In the genomic region with DNA sequence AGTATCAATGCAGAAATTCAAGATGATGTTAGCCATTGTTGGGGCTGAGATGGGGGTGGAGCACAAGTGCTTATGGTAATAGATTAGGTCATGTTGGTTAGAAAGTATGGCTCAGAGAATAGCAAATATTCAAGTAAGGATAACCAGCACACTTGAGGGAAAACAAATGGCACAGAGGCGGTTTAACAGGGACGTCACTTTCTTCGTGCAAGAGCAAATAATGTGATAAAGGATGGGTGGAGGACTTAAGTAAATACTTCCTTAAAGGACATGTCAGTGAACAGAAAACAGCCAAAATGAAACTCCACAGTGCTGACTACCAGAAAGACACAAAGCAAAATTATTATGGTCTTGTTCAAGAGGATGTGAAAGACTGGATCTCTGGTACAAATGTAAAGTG, we compare ENCODE assay signal across 27 mouse cellular contexts.
"Had no signal": no experiment of that assay in that cellular context is flagged by ENCODE, and none has a peak within 500 bp of the region (broad histone marks: within the 10 kb centered on the region; RNA-seq: fewer than 3 reads in every experiment).

No protein-coding gene starts in this region.

- ATAC-seq: forebrain, embryonic 15.5 days; forebrain, postnatal 0 days; hindbrain, postnatal 0 days; liver, embryonic 12.5 days had no signal

- H3K27ac ChIP-seq: forebrain, embryonic 15.5 days; heart, embryonic 13.5 days; heart, embryonic 15.5 days; hindbrain, embryonic 12.5 days; hindbrain, embryonic 15.5 days; hindbrain, postnatal 0 days; kidney, embryonic 15.5 days; kidney, postnatal 0 days; layer of hippocampus, adult 2 months; left cerebral cortex, adult 2 months; limb, embryonic 10.5 days; limb, embryonic 12.5 days; liver, embryonic 12.5 days; liver, embryonic 14.5 days had no signal

- H3K9me3 ChIP-seq: forebrain, embryonic 15.5 days; heart, embryonic 13.5 days; heart, embryonic 15.5 days; hindbrain, embryonic 12.5 days; hindbrain, embryonic 15.5 days; kidney, embryonic 15.5 days; limb, embryonic 10.5 days; limb, embryonic 12.5 days; liver, embryonic 12.5 days had no signal

- DNase-seq: forebrain, postnatal 0 days; gastrocnemius, postnatal 14 days; gastrocnemius, postnatal 36 days; heart, adult 18-20 months; heart, postnatal 14 days; heart, postnatal 36 days; kidney, adult 11 months; kidney, adult 2 months; kidney, adult 9 months; kidney, postnatal 14 days; kidney, postnatal 36 days; liver had no signal

- H3K36me3 ChIP-seq: forebrain, embryonic 15.5 days; heart, embryonic 13.5 days; heart, embryonic 15.5 days; hindbrain, embryonic 12.5 days; hindbrain, embryonic 15.5 days; kidney, embryonic 15.5 days; liver, embryonic 12.5 days had no signal

- H3K27me3 ChIP-seq: forebrain, embryonic 15.5 days; heart, embryonic 13.5 days; heart, embryonic 15.5 days; hindbrain, embryonic 12.5 days; hindbrain, embryonic 15.5 days; kidney, embryonic 15.5 days; limb, embryonic 12.5 days; liver, embryonic 12.5 days had no signal

- H3K4me2 ChIP-seq: forebrain, embryonic 15.5 days; heart, embryonic 11.5 days; heart, embryonic 13.5 days; heart, embryonic 15.5 days; hindbrain, embryonic 12.5 days; hindbrain, embryonic 15.5 days; kidney, embryonic 15.5 days; limb, embryonic 12.5 days; liver, embryonic 12.5 days had no signal

- H3K4me3 ChIP-seq: forebrain, embryonic 15.5 days; heart, embryonic 13.5 days; heart, embryonic 15.5 days; hindbrain, embryonic 12.5 days; hindbrain, embryonic 15.5 days; kidney, embryonic 15.5 days; layer of hippocampus, adult 2 months; left cerebral cortex, adult 2 months; limb, embryonic 10.5 days; limb, embryonic 12.5 days; liver, embryonic 12.5 days had no signal

- H3K9ac ChIP-seq: forebrain, embryonic 15.5 days; forebrain, postnatal 0 days; heart, embryonic 13.5 days; heart, embryonic 15.5 days; hindbrain, embryonic 12.5 days; hindbrain, embryonic 15.5 days; kidney, embryonic 15.5 days; limb, embryonic 12.5 days; liver, embryonic 12.5 days; liver, embryonic 14.5 days had no signal

- H3K4me1 ChIP-seq: hindbrain, embryonic 12.5 days; hindbrain, embryonic 15.5 days; kidney, embryonic 15.5 days; liver, embryonic 12.5 days had no signal
